Mouse (Mus musculus) urinary bladder, adult 2 months (tissue): ENCODE measurements around the gene Gm3187. TPM values are rescaled to one million over a fixed set of nuclear protein-coding genes. Genes with fewer than 3 reads are reported as not detected.
"Not testable (repeated sequence)": the region's sequence is repeated elsewhere in the genome, so short reads cannot be mapped to it uniquely, and the experiment has no call there.

Source experiments
- DNase-seq: peaks from one replicate; pipeline ENCODE4 v3.0.0; 2022; ENCODE audit warnings: low spot score
- polyA plus RNA-seq: library from polyadenylated mRNA; depleted of rRNA; stranded (reverse); fragments of >200 nt; gene quantifications from 2 replicates; pipeline ENCODE4 v1.2.3, GENCODE M21; 2012; rRNA removed

Gm3187 gene
- not detected in 2 replicates for polyA plus RNA-seq

GRCm38 (mm10) chr14:5483907-5484306, at the start of gene Gm3187:
TSS of gene Gm3187 (plus strand) at chr14:5484207.
- DNase-seq = not testable (repeated sequence)

- DNase-seq = not testable (repeated sequence)
These were observed 28.6 kb upstream of the Gm3187 start, which contains the start of gene Gm3194 for GRCm38 (mm10) chr14:5455367-5455766. TSS of gene Gm3194 (minus strand) at chr14:5455467.

- not testable (repeated sequence) for DNase-seq
These were observed 23.5 kb upstream of the Gm3187 start for GRCm38 (mm10) chr14:5460469-5460868.

GRCm38 (mm10) chr14:5477730-5478129, 6.3 kb upstream of the Gm3187 start, which contains the start of gene Gm8246:
TSS of gene Gm8246 (minus strand) at chr14:5477830.
- not testable (repeated sequence) for DNase-seq

GRCm38 (mm10) chr14:5501374-5501773, 17.4 kb downstream of the Gm3187 start, which contains the start of gene Gm3488:
TSS of gene Gm3488 (plus strand) at chr14:5501674.
- DNase-seq = not testable (repeated sequence)

- not testable (repeated sequence) for DNase-seq
These were observed 54.2 kb downstream of the Gm3187 start, which contains the start of gene Gm3532 for GRCm38 (mm10) chr14:5538196-5538595. TSS of gene Gm3532 (plus strand) at chr14:5538496.

Other genes starting within 250 kb of the Gm3187 start
- not detected in 2 replicates for gene Gm3526, start 223.6 kb upstream of the Gm3187 start, polyA plus RNA-seq
- gene Gm3542, start 149.3 kb upstream of the Gm3187 start, polyA plus RNA-seq = not detected in 2 replicates
- gene Gm3500, start 95.2 kb upstream of the Gm3187 start, polyA plus RNA-seq = 0.68 and 1.0 TPM in 2 replicates
- 2.2 and 3.1 TPM in 2 replicates for gene Gm3194, start 28.7 kb upstream of the Gm3187 start, polyA plus RNA-seq
- gene Gm8246, start 6.4 kb upstream of the Gm3187 start, polyA plus RNA-seq = not detected in 2 replicates
- 0.18 and 0.19 TPM in 2 replicates for gene Gm3488, start 17.5 kb downstream of the Gm3187 start, polyA plus RNA-seq
- gene Gm3532, start 54.3 kb downstream of the Gm3187 start, polyA plus RNA-seq = not detected in 2 replicates
- gene Gm8265, start 148.8 kb downstream of the Gm3187 start, polyA plus RNA-seq = not detected in 2 replicates
- gene Gm9603, start 203.2 kb downstream of the Gm3187 start, polyA plus RNA-seq = not detected in 2 replicates